Mouse (Mus musculus): ENCODE results near the gene Abca12. TPM values are rescaled to one million over a fixed set of nuclear protein-coding genes. Genes with fewer than 3 reads are reported as not detected.

Abca12 gene
- total RNA-seq, 2 experiments from 2014 or later: not detected

GRCm38 (mm10) chr1:71338548-71339340 is 76.0 kb downstream of the Abca12 start:
- no peak for DNase-seq (ENCODE audit: low spot score in 2 of 2)

DNA sequence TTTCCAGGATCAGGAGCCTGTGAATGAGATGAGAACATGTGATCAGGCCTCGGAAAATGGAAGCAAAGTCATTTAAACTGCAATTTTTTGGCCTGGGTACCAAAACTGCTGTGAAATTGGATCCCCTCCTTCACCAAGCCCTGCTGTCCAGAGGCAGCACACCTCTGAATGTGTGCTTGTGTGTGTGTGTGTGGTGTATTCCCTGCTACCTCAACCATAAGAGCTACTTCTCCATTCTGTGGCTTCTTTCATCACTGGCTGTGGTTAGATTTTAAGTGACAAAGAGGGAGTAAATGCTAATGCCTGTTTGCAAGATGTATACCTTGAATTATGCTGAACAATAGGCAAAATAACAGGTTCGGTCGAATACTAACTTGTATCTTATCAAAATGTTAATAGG is 84.4 kb downstream of the Abca12 start:
- DNase-seq (ENCODE audit: low spot score in 2 of 2): no peak

GRCm38 (mm10) chr1:71312171-71312570 is 102.5 kb downstream of the Abca12 start:
- DNase-seq (ENCODE audit: low spot score in 2 of 2): no peak

- DNase-seq (ENCODE audit: low spot score in 2 of 2): no peak
These were observed 104.1 kb downstream of the Abca12 start for GRCm38 (mm10) chr1:71310614-71311013.

GRCm38 (mm10) chr1:71307362-71307761 is 107.3 kb downstream of the Abca12 start:
- no peak for DNase-seq (ENCODE audit: low spot score in 2 of 2)

GRCm38 (mm10) chr1:71306196-71306595 is 108.5 kb downstream of the Abca12 start:
- DNase-seq (ENCODE audit: low spot score in 2 of 2): no peak

- no peak for DNase-seq (ENCODE audit: low spot score in 2 of 2)
These were observed 110.1 kb downstream of the Abca12 start for GRCm38 (mm10) chr1:71304588-71304987.

GRCm38 (mm10) chr1:71297021-71297420 is 117.7 kb downstream of the Abca12 start:
- no peak for DNase-seq (ENCODE audit: low spot score in 2 of 2)

DNA sequence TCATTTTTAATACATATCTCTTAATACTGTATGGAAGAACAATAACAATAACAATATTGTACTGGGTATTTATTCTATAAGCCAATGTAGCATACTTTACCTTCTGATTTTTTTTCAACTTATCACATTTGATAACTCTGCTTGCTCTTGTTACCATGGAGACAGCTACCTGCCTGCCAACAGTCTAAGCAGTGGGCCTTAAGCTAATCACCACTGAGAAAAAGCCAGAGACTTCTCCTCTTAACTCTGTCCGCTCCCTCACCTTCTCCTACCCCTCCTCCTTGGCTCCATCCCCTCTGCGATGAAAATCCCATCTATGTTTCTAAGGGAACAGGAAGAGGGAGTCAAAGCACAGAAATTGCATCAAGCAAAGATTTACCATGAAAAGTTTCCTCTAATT is 118.1 kb downstream of the Abca12 start:
- DNase-seq (ENCODE audit: low spot score in 2 of 2): no peak

DNA sequence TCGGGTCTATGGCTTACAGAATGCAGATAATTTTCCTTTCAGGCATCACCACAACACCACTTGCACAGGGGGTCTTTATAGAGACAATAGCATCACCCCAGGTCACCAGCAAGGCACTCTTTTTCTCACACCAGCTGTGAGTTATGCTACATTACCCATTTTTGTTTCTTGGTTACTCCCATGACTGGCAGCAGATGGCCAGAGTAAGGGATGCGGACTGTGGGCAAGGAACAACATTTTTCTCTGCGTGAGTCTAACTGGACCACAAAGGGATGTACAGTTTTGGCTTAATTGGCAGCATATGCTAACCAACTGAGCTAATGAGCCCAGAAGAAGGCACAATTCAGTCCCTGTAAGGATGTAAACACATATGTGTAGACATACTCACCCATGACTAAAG is 122.8 kb downstream of the Abca12 start:
- DNase-seq (ENCODE audit: low spot score in 2 of 2): no peak

DNA sequence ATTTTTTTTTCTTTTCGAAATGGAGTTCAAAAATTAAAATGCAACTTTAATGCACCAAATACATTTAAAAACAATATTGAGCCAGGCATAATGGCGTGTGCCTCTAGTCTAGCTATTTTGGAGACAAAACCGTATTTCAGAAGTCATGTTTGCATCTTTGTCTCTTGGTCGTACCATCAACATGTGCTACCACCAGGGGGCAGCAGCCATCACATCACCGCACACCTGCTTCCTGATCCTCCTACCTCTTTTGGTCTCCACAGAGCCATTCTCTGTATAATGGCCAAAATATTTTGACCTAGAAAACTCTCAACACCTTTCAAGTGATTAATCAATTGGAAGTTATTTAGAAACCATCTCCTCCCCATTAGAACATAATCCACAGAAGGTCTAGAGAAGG is 125.2 kb downstream of the Abca12 start:
- peak; percentile 50 to 64 for DNase-seq (ENCODE audit: low spot score in 2 of 2)

DNA sequence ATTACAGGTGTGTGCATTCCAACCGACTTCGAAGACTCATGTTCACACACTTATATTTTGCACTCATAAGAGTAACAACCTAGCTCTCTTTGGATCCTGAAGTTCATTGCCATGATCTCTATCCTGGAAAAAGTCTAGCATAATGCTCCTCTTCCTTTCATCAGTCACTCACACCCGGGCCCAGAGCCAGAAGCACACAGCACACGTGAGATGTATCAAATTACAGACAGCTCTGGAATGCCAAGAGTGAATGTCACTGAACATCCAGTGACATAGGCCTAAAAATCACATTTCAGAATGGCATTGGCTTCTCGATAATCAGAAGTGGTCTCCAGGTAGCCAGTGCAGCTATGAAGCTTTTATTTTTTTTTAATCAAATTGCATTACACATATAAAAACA is 137.8 kb downstream of the Abca12 start:
- DNase-seq (ENCODE audit: low spot score in 2 of 2): no peak

DNA sequence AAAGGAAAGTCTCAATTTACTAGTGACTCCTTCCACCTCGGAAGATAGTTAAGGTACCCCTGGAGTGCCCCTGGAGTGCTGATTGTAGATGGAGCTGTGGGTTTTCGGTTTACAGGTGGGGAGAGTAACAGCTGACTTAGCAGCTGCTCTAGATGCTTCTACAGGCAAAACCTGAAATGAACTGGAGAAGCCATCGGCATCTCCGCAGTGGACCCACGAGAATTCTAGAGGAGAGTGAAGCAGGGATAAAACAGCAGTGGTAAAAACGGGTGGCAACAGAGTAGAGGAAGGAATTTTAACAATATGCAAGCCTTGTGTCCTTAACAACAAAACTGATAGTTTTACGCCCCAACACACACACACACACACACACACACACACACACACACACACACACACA is 142.2 kb downstream of the Abca12 start:
- DNase-seq (ENCODE audit: low spot score in 2 of 2): no peak

DNA sequence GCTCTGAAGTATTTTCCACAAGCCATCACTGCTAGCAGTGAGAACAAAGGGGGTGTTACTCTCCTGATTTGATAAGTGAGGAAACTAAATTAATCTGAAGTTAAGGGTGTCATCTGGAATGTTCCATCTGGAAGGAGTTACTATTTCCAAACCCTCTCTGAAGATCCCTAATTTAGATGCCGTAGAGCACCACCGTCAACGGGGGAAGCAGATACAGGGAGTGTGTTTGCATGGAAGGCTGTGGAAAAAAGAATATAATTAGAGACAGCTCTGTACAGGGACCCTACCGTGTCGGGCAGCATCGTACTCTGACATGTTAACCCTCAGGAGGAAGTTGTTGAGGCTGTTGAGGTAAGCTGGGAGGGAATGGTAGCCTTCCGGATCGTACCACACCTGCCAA is 142.6 kb downstream of the Abca12 start:
- DNase-seq (ENCODE audit: low spot score in 2 of 2): no peak

DNA sequence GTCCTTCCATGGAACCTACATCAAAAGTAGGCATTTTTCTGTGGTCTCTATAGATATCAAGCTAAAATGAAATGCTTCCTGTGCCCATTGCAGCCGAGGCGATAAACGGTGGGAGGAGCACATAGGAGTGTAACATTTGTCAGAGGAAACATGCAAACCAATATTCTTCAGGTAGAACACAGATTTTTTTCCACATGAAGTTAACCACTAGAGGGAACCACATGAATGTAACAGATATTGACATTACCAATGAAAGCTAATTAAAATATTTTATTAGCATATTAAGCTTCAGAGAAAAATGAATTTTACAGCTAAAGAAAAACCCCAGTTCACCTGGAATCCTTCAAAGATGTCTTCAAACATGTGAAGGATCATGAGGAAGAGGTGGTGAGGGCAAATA is 144.6 kb downstream of the Abca12 start:
- no peak for DNase-seq (ENCODE audit: low spot score in 2 of 2)

- DNase-seq (ENCODE audit: low spot score in 2 of 2): no peak
These were observed 148.1 kb downstream of the Abca12 start for GRCm38 (mm10) chr1:71266630-71267029.

DNA sequence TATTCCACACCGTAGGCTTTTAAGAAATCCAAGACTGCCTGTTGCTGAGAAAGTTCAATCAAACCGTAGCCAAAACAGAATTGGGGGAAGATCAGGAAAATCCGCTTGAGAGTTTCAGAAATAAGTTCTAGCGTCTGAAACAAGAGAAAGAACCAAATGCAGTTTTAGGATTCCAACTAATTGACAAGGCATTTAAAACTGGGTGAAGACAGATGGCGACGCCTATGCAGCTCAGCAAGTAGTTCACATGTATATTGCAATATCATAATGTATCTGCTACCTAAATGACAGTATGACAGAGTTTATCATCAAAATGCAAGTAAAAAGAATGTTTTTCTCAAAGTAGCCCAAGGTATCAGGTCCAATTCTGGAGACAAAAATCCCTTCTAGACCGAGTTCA is 151.2 kb downstream of the Abca12 start:
- DNase-seq (ENCODE audit: low spot score in 2 of 2): no peak

GRCm38 (mm10) chr1:71244647-71245046 is 170.1 kb downstream of the Abca12 start:
- no peak for DNase-seq (ENCODE audit: low spot score in 2 of 2)

GRCm38 (mm10) chr1:71241396-71241795 is 173.3 kb downstream of the Abca12 start:
- DNase-seq (ENCODE audit: low spot score in 2 of 2): no peak

- no peak for DNase-seq (ENCODE audit: low spot score in 2 of 2)
These were observed 175.1 kb downstream of the Abca12 start for GRCm38 (mm10) chr1:71239586-71239985.

- no peak for DNase-seq (ENCODE audit: low spot score in 2 of 2)
These were observed 179.4 kb downstream of the Abca12 start for GRCm38 (mm10) chr1:71235335-71235734.

- no peak for DNase-seq (ENCODE audit: low spot score in 2 of 2)
These were observed 183.5 kb downstream of the Abca12 start for GRCm38 (mm10) chr1:71231211-71231610.

- no peak for DNase-seq (ENCODE audit: low spot score in 2 of 2)
These were observed 211.1 kb downstream of the Abca12 start for GRCm38 (mm10) chr1:71203581-71203980.

Measured in adrenal gland, adult 18-20 months (tissue).